Mouse (Mus musculus): Measurements from ENCODE around the gene Osbpl10.

- no peak for TF ChIP-seq CTCF (IDR thresholded peaks at IDR 0.05; ENCODE audit: insufficient read depth, low read length)
- TF ChIP-seq POLR2A (IDR thresholded peaks at IDR 0.05; ENCODE audit: borderline replicate concordance, extremely low read depth, low read depth, low read length): no peak
These were observed 33.7 kb upstream of the Osbpl10 start for GRCm38 (mm10) chr9:114944642-114945041.

Measured in lung, adult 2 months (tissue).